Mouse (Mus musculus): ENCODE results near the gene Crygb.

- TF ChIP-seq CTCF (IDR thresholded peaks at IDR 0.05) (no peak), EP300 (IDR thresholded peaks at IDR 0.05) (no peak)
Measured at GRCm38 (mm10) chr1:65039679-65040078, 42.4 kb downstream of the Crygb start.

Measured in lung, postnatal 0 days (tissue).